Mouse (Mus musculus) liver, embryonic 14.5 days (tissue): ENCODE measurements around the gene Srgap1. TPM values are rescaled to one million over a fixed set of nuclear protein-coding genes. Genes with fewer than 3 reads are reported as not detected.

Experiments
- ATAC-seq: fragments of 200-750 bp; cut with Nextera tagmentation; 2 replicates; pipeline ENCODE4 v1.8.0; 2017; ENCODE audit warnings: moderate number of reproducible peaks, mild to moderate bottlenecking, moderate library complexity; ENCODE audit not compliant: insufficient read depth
- DNase-seq, 3 experiments: peaks; one replicate each; pipeline ENCODE4 v3.0.0-alpha.2; 2012 to 2013; ENCODE audit warnings: low read depth in 3 of 3, low spot score in 3 of 3
- H3K27ac ChIP-seq: fragments of 300-500 bp; sonication (generic); 2 replicates; pipeline ENCODE4 v1.5.1; 2014; ENCODE audit warnings: moderate library complexity, mild to moderate bottlenecking, control low read depth, inconsistent platforms
- H3K27me3 ChIP-seq: fragments of 300-500 bp; sonication (generic); 2 replicates; pipeline ENCODE4 v1.6.1; 2014; ENCODE audit warnings: mild to moderate bottlenecking, low read length, moderate library complexity; ENCODE audit not compliant: control insufficient read depth, insufficient read depth
- H3K36me3 ChIP-seq: fragments of 300-500 bp; sonication (generic); replicated peaks from 2 replicates; pipeline ENCODE4 v1.6.1; 2014; ENCODE audit warnings: low read depth; ENCODE audit not compliant: control insufficient read depth, insufficient read depth
- H3K4me1 ChIP-seq, 2 experiments: fragments of 200-500 bp in 1 of 2; fragments of 300-500 bp in 1 of 2; sonication (generic) in 1 of 2; replicated peaks; 2 replicates each; pipeline ENCODE4 v1.6.1; 2012 to 2014; ENCODE audit warnings: antibody characterized with exemption in 1 of 2, inconsistent platforms in 1 of 2, low read length in 1 of 2; ENCODE audit not compliant: control insufficient read depth in 2 of 2, insufficient read depth in 2 of 2
- H3K4me2 ChIP-seq: fragments of 300-500 bp; sonication (generic); 2 replicates; pipeline ENCODE4 v1.6.1; 2014; ENCODE audit warnings: low read depth, mild to moderate bottlenecking, control low read depth, moderate library complexity
- H3K4me3 ChIP-seq, 2 experiments: fragments of 200-500 bp in 1 of 2; fragments of 300-500 bp in 1 of 2; sonication (generic) in 1 of 2; 2 replicates each; pipeline ENCODE4 v1.5.1; 2012 to 2014; ENCODE audit warnings: low read depth in 2 of 2, low read length in 2 of 2, mild to moderate bottlenecking in 2 of 2, control low read depth in 1 of 2, inconsistent platforms in 1 of 2, moderate library complexity in 1 of 2; ENCODE audit not compliant: insufficient read depth in 1 of 2
- H3K9ac ChIP-seq: fragments of 300-500 bp; sonication (generic); replicated peaks from 2 replicates; pipeline ENCODE4 v1.6.1; 2014; ENCODE audit warnings: mild to moderate bottlenecking, control low read depth, moderate library complexity
- H3K9me3 ChIP-seq: fragments of 300-500 bp; sonication (generic); 2 replicates; pipeline ENCODE4 v1.6.1; 2016; ENCODE audit warnings: low read length, mixed read lengths; ENCODE audit not compliant: control insufficient read depth
- CTCF ChIP-seq: IDR thresholded peaks from 2 replicates; pipeline ENCODE4 v1.5.1; 2016; ENCODE audit warnings: antibody characterized with exemption, low read depth, control low read depth
- EP300 ChIP-seq: IDR thresholded peaks from 2 replicates; pipeline ENCODE4 v1.6.1; 2016; ENCODE audit warnings: antibody characterized with exemption, low read depth
- WGBS: fragments of 180-500 bp; shearing (Covaris S2); extraction: QIAGEN DNeasy Blood & Tissue Kit; methylation state at CpG from one replicate; pipeline ENCODE4 v1.1.7; 2014; ENCODE audit not compliant: insufficient replicate concordance; 5-methylcytosine and 5-hydroxymethylcytosine counted together
- polyA plus RNA-seq, 2 experiments: library from polyadenylated mRNA; depleted of rRNA in 1 of 2; stranded (reverse) in 1 of 2; unstranded in 1 of 2; fragments of >200 nt; fragmentation: Nextera tagmentation in 1 of 2; extraction: Ambion mirVana in 1 of 2; gene quantifications; 2 replicates each; pipeline versions ENCODE4 v1.2.1 to v1.2.3; 2012 to 2014

The Srgap1 gene
- polyA plus RNA-seq, 2 experiments = 0.66 to 0.79 TPM

DNA sequence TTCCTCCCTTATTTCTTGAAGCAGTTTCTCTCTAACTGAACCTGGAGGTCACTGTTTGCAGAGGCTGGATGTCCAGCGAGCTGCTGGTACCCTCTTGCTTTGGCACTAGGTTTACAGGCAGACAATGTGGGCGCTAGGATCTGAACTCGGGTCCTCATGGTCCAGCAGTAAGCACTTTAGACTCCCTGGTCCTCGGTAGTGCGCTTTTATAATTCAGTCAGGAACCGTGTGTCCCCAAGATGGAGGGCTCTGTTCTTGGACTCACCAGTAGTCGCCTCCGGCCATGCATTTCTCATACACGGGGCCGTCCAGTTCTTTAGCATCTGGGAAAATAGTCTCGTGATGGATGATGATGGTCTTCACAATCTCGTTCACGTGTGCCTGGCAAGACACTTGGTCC is 242.6 kb downstream of the Srgap1 start:
- no peak for ATAC-seq
- DNase-seq = no peak
- WGBS = 71% methylated on average over 13 of the region's 13 CpGs

DNA sequence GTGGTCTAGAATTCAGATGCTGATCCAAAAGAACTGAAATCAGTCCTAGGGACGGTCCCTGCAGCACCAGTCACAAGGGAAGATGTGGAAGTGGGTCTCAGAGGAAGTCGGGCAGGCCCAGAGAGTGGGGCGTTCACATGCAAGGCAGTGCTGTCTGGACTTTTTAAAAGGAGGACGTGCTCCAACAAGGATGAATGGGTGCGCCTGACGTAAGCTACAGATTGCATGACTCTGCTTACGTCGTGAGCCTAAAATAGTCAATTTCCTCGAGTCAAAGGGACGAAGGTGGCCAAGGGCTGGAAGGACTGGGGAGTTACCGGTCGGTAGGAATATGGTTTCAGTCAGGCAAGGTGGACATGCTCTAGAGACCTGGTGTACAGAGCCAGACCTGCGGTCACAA is 247.1 kb downstream of the Srgap1 start:
- ATAC-seq (no peak), DNase-seq (no peak)
- Histone ChIP-seq H3K4me1 (no peaks in the 10 kb centered on the region), H3K27ac (no peak overlapping the region), H3K4me3 (no peak overlapping the region), H3K36me3 (no peaks in the 10 kb centered on the region), H3K27me3 (no peaks in the 10 kb centered on the region), H3K9ac (no peak overlapping the region), H3K9me3 (no peaks in the 10 kb centered on the region), H3K4me2 (no peak overlapping the region)
- 69% methylated on average over 13 of the region's 13 CpGs for WGBS
- no peak for TF ChIP-seq EP300

More for the DNA sequence above, 242.6 kb downstream of the Srgap1 start:
- Histone ChIP-seq H3K36me3 (no peaks in the 10 kb centered on the region), H3K9ac (no peak overlapping the region), H3K4me1 (no peaks in the 10 kb centered on the region), H3K27ac (no peak overlapping the region), H3K4me2 (no peak overlapping the region), H3K4me3 (no peak overlapping the region), H3K27me3 (no peaks in the 10 kb centered on the region), H3K9me3 (no peaks in the 10 kb centered on the region)
- TF ChIP-seq CTCF = no peak
- no peak for TF ChIP-seq EP300

DNA sequence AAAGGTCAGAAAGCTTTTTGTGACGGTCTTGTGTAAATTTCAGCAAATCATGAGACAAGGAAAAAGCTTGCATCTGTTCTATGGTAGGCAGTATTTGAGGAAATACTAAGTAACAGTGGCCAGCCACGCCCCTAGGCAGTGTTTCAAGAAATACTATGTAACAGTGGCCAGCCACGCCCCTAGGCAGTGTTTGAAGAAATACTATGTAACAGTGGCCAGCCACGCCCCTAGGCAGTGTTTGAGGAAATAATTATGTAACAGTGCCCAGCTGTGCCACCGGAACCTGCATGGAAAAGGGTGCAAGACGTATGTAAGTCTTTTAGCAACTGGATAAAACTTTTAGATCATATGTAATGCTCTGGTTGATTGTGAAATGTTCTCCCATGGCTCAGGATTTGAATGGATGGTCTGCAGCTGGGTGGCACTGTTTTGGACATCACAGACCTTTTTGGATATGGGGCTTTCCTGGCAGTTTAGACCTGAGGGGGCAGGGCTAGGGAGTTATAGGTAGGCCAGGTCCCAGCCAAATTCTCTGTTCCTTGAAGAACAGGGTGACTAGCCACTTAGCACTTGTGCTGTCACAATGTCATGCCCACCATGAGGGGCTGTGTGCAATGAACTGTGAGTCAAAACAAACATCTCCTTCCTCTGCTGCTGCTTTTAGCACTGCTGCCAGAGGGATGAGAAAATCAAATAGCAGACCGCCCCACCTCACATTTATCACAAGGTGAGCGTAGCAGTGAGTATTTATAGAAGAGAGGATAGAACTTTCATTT is 250.9 kb downstream of the Srgap1 start:
- Histone ChIP-seq H3K36me3 (no peaks in the 10 kb centered on the region), H3K4me3 (no peak overlapping the region), H3K27me3 (no peaks in the 10 kb centered on the region), H3K9me3 (no peaks in the 10 kb centered on the region), H3K27ac (no peak overlapping the region), H3K4me2 (no peak overlapping the region), H3K4me1 (no peaks in the 10 kb centered on the region), H3K9ac (no peak overlapping the region)
- DNase-seq (peak; percentile 9 to 13 (median 10)), ATAC-seq (no peak)
- WGBS = 38% methylated on average over 8 of the region's 8 CpGs
- no peak for TF ChIP-seq CTCF
- no peak for TF ChIP-seq EP300

- no peak overlapping the region for H3K4me3 ChIP-seq
- no peak overlapping the region for H3K27ac ChIP-seq
- no peaks in the 10 kb centered on the region for H3K4me1 ChIP-seq
- no peaks in the 10 kb centered on the region for H3K9me3 ChIP-seq
- no peak for DNase-seq
- ATAC-seq = no peak
- no peaks in the 10 kb centered on the region for H3K36me3 ChIP-seq
- H3K9ac ChIP-seq = no peak overlapping the region
- 73% methylated on average over 12 of the region's 12 CpGs for WGBS
- no peak overlapping the region for H3K4me2 ChIP-seq
- H3K27me3 ChIP-seq = no peaks in the 10 kb centered on the region
- TF ChIP-seq CTCF = no peak
- TF ChIP-seq EP300 = no peak
Observed at GRCm38 (mm10) chr10:121794486-121794885, 252.6 kb downstream of the Srgap1 start.

DNA sequence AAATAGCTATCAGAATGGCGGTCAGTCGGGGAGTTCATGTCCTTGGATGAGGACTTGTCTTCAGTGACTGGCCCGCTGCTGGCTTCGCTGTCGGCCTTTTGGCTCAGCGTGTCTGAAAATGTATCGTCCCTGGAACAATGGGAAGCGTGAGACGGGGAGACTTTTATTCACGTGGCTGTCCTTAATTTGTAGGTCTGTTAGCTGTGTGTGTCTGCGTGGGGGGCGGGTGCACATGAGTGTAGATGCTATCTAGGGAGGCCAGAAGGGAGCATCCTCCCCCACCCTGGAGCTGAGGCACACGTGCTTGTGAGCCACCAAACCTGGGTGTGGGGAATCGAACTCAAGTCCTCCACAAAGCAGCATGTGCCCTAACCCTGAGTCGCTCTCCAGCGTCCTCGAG is 254.5 kb downstream of the Srgap1 start:
- Histone ChIP-seq H3K36me3 (no peaks in the 10 kb centered on the region), H3K9ac (no peak overlapping the region), H3K27ac (no peak overlapping the region), H3K27me3 (no peaks in the 10 kb centered on the region), H3K4me1 (no peaks in the 10 kb centered on the region), H3K4me2 (no peak overlapping the region), H3K4me3 (no peak overlapping the region), H3K9me3 (no peaks in the 10 kb centered on the region)
- no peak for ATAC-seq
- TF ChIP-seq EP300 (no peak), CTCF (no peak)
- WGBS = 81% methylated on average over 17 of the region's 17 CpGs
- DNase-seq = no peak
